Mouse (Mus musculus) spleen, postnatal 4 days (tissue): ENCODE measurements around the gene Pde7b.

Source experiments
- DNase-seq, 2 experiments: peaks; one replicate each; pipeline ENCODE4 v3.0.0; 2022; ENCODE audit warnings: low spot score in 2 of 2

Gene Pde7b

GRCm38 (mm10) chr10:20722651-20723520 lies 2.0 kb downstream of the Pde7b start:
- DNase-seq: no peak

DNA sequence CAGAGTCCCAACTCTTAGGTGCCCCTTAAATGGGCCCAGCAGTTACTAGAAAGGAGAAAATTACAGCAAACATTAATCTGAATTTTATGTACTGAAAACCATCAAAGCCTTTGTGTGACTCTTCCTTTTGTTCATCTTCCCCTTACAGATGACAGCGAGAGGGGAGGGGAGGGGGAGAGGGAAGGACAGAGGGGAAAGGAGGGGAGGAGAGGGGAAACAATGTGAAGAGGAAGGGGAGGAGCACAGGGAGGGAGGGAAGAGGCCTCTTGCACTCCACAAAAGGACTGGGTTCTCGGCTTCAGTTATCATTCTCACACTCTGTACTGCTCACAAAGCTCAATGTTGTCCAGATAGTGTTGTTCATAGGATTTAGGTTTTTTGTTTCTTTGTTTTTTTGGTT lies 5.7 kb downstream of the Pde7b start:
- no peak for DNase-seq

GRCm38 (mm10) chr10:20700633-20701032 lies 24.2 kb downstream of the Pde7b start:
- DNase-seq: no peak

DNA sequence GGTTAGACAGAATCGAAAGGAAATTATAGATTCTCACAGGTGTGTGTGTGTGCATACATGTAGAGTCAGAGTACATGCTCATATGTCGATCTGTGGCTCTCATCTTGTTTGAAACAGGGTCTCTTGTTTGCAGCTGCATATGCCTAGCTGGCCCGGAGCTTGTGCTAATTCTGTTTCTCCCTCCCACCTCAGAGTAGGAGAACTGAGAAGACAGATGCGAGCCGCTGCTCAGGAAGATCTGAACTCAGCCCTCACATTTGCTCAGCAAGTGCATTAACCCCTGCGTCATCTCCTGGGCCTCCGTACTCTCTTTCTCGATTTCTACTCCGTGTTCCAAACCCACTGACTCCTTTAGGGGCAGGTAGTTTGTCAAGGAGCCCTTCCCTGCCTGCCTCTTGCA lies 25.0 kb downstream of the Pde7b start:
- no peak for DNase-seq

- DNase-seq: no peak
Observed at GRCm38 (mm10) chr10:20695637-20696036, 29.2 kb downstream of the Pde7b start.

- no peak for DNase-seq
Observed at GRCm38 (mm10) chr10:20690002-20690401, 34.9 kb downstream of the Pde7b start.

DNA sequence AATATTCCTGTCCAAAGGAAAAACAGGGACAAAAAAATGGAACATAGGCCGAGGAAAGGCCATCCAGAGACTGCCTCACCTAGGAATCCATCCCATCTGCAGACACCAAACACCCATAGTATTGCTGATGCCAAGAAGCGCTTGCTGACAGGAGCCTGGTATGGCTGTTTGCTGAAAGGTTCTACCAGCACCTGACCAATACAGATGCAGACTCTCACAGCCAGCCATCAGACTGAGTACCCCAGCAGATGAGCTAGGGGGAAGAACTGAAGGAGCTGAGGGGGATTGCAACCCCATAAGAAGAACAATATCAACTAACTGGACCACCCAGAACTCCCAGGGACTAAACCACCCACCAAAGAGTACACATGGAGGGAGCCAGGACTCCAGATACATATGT lies 40.7 kb downstream of the Pde7b start:
- DNase-seq: no peak

GRCm38 (mm10) chr10:20680986-20681385 lies 43.9 kb downstream of the Pde7b start:
- peak in 1 of 2 experiments; percentile 27 for DNase-seq

DNA sequence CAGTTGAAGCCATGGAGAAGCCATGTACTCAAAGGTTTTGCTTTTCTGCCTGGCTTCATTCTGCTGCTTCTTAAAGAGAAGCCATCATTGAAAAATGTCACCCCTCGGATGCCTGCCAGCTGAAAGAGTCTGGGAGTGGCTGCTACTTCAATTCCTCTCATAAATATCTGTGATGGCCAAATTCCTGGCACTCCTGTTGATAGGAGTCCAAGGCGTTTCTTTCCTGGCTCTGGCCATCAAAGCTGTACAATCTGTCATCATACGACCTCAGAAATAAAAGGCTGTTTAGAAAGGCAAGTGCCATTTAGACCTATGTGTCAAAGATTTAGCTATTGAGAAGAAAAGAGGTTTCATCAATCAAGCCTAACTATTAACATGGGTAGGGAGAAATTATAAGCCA lies 49.6 kb downstream of the Pde7b start:
- no peak for DNase-seq

DNA sequence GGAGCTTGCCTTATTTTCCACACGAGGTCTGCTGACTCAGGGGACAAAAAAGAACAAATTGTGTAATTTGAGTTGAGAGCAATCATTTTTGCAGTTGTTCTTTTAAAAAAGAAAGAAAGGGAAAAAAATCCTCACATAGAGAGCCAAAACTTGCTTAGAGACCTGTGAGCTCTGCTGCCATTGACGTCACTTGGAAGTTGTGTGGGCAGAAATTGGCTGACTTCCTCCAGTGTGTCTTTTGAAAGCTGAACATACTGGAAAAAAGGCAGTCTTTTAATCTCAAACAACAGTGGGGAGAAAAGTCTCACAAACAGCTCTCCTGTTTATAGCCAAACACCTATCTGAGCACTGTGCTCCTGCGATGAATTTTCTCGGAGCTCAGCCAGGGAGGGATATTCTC lies 51.1 kb downstream of the Pde7b start:
- no peak for DNase-seq

DNA sequence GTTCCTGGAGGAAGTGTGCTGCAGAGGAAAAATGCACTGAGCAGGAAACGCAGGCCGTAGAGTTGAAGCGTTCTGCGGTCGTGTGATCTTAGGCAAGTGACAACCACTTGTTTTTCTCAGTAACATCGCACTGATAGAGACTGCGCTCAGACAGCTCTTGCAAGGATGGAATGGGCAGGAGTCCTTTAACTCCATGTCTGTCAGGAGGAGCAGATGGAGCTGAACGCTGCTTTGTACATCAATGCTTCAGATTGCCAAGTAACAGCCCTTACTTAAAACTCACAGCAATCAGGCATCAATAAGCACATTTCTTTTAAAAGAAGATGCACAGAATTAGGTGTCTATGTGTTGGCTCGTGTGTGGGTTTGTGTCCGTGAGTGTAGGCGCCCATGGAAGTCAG lies 52.3 kb downstream of the Pde7b start:
- DNase-seq: no peak

- no peak for DNase-seq
Observed at GRCm38 (mm10) chr10:20671621-20672020, 53.3 kb downstream of the Pde7b start.

DNA sequence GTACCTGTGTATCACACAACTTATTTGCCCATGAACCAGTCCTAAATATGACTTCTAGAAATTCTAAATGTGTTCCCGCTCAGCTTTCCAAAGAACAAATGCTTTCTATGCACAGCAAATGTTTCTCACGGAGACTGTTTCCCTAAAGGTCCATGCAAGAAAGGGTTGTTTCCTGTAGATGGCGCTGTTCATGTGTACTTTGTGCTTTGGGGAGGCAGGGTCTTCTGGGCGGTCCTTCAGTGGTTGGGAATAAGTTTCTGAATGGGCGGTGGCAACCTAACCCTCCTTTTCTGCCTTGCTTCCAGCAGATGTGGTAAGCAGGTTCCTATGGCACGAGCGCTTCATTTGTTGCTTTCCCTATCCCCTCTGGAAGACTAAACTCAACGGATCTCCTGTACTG lies 54.3 kb downstream of the Pde7b start:
- no peak for DNase-seq

DNA sequence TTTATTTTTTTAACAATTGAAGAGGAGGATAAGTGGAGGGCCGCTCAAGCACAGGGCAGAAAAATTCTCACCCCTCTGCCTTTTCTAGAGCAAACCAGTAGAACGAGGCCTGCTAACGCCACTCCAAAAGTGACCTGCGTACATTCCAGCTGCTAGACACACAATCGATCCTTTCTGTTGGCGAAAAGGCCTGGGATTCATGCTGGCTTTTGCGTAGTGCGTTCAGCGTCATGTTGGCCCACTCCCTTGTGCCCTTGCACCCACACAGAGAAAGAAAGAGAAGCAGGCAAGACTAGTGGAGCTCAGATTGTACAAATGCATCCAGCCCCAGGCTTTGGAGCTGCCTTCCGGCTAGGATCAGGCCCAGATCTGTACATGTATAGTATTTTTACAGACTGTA lies 55.4 kb downstream of the Pde7b start:
- DNase-seq: no peak

- no peak for DNase-seq
Observed at GRCm38 (mm10) chr10:20668577-20668976, 56.3 kb downstream of the Pde7b start.

DNA sequence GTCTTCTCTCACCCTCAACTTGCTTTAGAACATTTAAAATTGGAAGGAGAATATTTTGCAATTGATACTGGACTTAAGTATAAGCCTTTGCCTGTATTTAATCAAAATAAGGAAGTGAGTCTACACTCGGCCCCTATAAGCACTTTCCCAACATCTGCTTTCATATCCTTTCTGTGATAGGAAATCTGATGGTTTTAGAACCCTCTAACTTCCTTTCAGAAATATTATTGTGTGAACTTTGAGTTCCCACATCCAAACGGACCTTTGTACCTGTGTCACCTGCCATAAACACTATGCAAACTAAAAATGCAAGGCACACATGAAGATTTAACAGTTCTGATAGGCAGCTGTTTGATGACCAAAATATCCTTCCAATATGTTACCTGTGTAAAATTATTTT lies 58.2 kb downstream of the Pde7b start:
- no peak for DNase-seq

- no peak for DNase-seq
Observed at GRCm38 (mm10) chr10:20662951-20663350, 61.9 kb downstream of the Pde7b start.

DNA sequence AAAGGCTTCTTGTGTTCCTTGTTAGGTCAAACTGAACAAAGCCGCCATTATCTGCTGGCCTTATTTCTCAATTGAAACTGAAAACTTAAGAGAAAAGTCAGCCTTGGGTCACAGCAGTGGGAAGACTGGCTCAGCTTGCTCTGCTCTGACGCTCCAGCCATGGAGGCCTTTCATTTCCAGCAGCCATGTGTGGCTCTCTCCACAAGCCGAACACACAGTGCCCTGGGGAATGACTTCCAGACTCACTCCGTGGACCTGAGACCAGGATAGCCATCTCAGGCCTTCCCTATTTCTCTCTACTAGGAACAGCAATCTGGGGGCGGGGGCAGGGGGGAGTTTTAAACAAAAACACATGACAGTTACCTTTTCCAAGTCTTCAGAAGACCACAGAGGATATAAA lies 63.2 kb downstream of the Pde7b start:
- DNase-seq: no peak

DNA sequence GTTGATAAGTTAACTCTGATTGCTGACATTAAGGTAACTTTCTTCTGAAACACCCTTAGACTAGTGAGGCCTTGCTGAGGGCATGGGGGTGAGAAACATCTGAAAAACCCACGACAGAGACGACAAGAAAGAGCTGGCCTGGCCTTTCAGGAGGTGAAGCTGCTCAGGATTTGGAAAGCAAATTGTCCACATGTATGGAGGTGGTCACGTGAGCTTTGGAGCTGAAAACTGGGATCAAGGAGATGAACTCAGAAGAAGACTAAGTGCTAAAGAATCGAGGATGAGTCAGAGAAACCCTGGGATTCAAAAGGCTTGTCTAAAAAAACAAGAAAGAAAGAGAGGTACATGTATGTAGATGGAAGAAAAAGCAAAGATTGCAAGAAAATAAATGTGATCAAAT lies 65.2 kb downstream of the Pde7b start:
- DNase-seq: no peak

DNA sequence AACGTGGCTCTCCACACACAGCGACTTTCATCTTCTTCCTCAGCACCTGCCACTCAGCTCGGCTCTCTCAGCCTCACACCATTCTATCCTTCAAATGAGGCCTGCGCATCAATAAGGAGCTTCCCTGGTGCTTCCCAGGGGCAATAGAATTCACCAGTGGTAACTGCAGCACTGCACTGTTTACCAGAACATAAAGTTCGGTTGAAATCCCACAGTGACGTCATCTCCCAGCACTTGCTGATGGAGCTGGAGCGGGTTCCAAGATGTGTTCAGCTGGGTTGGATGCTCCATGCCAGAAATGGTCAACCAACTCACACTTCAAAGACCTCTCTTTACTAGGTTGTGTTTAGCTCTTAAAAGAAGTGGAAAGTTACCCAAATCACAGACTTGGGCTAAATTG lies 65.6 kb downstream of the Pde7b start:
- DNase-seq: no peak

DNA sequence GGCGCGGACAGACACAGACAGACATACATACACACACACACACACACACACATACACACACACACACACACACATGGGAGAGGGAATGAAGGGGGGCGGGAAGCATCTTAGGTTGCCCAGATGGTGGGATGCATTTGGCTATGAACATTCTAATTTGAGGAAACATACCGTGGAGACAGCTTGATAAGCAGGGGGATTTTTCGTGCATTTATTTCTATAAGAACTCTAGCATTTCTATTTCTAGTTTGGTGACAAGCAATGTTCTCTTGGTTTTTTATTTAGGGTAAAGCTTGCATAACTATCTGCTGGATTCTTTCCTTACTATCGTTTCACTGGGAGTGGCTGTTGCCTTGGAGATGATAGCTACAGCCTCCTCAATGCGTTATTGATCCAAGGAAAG lies 66.2 kb downstream of the Pde7b start:
- DNase-seq: no peak

DNA sequence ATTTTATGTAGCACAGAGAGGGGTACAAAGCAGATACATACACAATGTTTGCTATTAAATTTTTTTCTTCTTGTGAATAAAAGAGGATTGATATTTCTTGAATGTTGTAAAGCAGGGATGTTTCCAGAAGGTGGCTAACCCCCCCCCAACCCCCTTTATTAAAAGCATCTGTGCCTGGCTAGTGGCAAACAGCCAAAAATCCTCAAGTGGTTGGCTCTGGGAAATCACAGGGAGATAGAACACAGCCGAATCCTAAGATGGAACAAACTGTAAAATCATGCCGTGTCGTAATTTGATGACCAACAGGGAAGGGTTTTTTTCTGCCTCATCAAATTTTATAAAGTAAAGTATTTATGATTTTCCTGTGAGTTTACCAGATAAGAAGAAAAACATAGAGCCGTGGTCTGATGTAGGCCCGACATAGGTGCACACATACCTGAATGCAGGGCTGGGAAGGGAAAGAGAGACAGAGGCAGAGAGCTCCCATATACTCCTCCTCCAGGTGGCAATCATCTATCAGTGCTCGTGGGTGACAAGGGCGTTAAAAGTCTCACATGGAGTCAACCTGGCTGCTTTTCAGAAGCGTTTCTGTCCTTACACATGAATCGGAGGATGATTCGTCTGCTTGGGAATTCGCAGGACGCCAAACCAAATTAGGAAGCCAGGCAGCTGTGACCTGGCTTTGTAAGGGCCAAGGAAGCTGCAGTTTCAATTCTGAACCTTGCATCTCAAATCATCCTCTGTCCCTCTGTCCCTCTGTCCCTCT lies 67.4 kb downstream of the Pde7b start:
- DNase-seq: no peak

DNA sequence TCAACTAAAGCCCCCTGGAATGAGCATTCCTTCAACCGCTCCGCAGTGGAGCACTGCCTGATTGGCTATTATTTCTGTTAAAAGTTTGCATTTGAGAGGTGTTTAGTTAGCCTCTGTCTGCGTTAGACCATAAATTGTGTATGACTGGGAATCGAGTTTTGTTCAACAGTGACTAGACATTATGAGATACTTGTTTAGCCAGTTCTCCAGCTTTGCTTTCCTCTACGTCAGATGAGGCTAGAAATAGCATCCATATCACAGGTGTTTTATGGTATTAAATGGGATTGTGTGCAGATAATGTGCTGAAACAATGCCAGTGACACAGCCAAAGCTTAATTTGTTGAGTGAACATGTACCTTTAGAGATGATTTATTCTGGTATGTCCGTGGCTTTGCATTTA lies 70.3 kb downstream of the Pde7b start:
- DNase-seq: no peak
